Mouse (Mus musculus): ENCODE results near the gene Carm1. TPM values are rescaled to one million over a fixed set of nuclear protein-coding genes. Genes with fewer than 3 reads are reported as not detected.

The Carm1 gene
- polyA plus RNA-seq, 1 experiment from 2014 or later: 10.8 TPM

DNA sequence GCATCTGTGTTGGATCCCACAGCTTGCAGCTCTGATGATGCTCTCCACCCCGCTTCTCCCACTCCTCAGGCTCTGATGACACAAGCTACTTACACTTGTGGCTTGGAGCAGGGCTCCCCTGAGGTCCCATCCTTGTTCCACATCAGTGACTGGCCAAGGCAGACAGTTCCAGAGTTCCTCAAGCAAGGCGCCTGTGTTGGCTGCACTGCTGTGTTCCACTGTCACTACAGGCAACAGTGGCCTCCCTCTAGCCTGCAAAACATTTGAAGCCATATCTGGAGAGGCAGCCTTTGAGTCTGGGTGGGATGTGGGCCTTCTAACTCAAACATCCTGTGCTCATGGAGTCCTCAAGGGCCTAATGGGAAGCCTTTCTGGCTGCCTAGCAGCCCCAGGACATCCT lies 10.3 kb downstream of the Carm1 start:
- H3K36me3 ChIP-seq (ENCODE audit: insufficient read depth, low read length): no peaks in the 10 kb centered on the region
- DNase-seq (ENCODE audit: low spot score) (peak; percentile 37), ATAC-seq (peak; percentile 73)
- no peak for TF ChIP-seq CTCF (IDR thresholded peaks at IDR 0.05)
- no peak for TF ChIP-seq EP300 (IDR thresholded peaks at IDR 0.05)
- H3K4me3 ChIP-seq (ENCODE audit: low read depth, low read length): no peak overlapping the region
- no peaks in the 10 kb centered on the region for H3K27me3 ChIP-seq (replicated peaks; ENCODE audit: insufficient read depth, low read length)
- peaks cover 4% of the 10 kb centered on the region; the same call in 1 of the 2 replicates for H3K4me1 ChIP-seq (ENCODE audit: insufficient read depth, low read depth, low read length)
- no peak overlapping the region for H3K4me2 ChIP-seq (replicated peaks; ENCODE audit: low read depth, low read length)
- 0 out of 2 replicates have a peak overlapping the region, but pooled peaks have one; percentile 9 for H3K27ac ChIP-seq (ENCODE audit: low read length)
- H3K9ac ChIP-seq (replicated peaks; ENCODE audit: low read depth): no peak overlapping the region
- no peaks in the 10 kb centered on the region for H3K9me3 ChIP-seq (ENCODE audit: low read length)
- 86% methylated on average over 2 of the region's 2 CpGs for WGBS

DNA sequence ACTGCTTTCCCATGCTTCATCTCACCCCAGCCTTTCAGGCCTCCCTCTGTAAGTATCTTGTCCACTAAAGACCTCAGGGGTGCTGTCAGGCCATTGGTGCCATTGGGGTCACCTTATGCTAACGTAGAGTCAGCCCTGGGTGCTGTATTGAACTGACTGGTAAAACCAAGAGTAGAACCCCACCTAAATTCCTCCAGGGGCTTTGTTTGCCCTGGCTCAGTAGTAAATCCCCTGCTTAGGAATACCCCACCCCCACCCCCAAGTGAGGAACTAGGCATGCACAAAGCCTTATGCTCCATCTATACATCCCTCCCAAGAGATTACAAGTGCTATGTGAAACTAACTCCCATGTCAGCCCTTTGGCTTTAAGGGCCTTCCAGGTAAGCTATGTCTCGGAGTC lies 10.9 kb downstream of the Carm1 start:
- Histone ChIP-seq H3K27me3 (replicated peaks; ENCODE audit: insufficient read depth, low read length) (no peaks in the 10 kb centered on the region), H3K4me2 (replicated peaks; ENCODE audit: low read depth, low read length) (no peak overlapping the region), H3K27ac (ENCODE audit: low read length) (0 out of 2 replicates have a peak overlapping the region, but pooled peaks have one; percentile 9), H3K36me3 (ENCODE audit: insufficient read depth, low read length) (no peaks in the 10 kb centered on the region), H3K9ac (replicated peaks; ENCODE audit: low read depth) (no peak overlapping the region), H3K4me1 (ENCODE audit: insufficient read depth, low read depth, low read length) (peaks cover 4% of the 10 kb centered on the region; the same call in 1 of the 2 replicates), H3K9me3 (ENCODE audit: low read length) (no peaks in the 10 kb centered on the region), H3K4me3 (ENCODE audit: low read depth, low read length) (no peak overlapping the region)
- no peak for ATAC-seq
- 97% methylated on average over 2 of the region's 2 CpGs for WGBS
- TF ChIP-seq CTCF (IDR thresholded peaks at IDR 0.05) (no peak), EP300 (IDR thresholded peaks at IDR 0.05) (no peak)
- DNase-seq (ENCODE audit: low spot score): no peak

DNA sequence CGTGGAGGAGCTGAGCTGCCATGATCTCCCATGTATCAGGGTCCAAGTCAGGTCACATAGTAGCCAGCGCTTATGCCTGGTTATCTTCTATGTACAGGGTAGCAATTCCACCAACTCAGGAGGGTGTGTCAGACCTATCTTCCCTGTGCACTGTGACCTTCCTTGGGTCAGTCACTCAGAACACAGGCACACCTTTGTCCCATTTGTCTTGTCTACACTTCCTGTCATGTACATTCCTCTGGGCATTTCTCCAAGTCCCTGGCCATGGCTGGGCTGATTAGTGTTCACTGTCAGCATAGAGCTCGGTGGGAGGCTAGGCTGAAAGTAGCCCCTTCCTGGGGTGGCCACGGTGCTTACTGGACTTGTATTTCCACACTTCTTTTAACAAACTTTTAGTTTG lies 11.7 kb downstream of the Carm1 start:
- TF ChIP-seq EP300 (IDR thresholded peaks at IDR 0.05): no peak
- TF ChIP-seq CTCF (IDR thresholded peaks at IDR 0.05): no peak
- Histone ChIP-seq H3K9me3 (ENCODE audit: low read length) (no peaks in the 10 kb centered on the region), H3K4me1 (ENCODE audit: insufficient read depth, low read depth, low read length) (peaks cover 4% of the 10 kb centered on the region; the same call in 1 of the 2 replicates), H3K4me3 (ENCODE audit: low read depth, low read length) (no peak overlapping the region), H3K36me3 (ENCODE audit: insufficient read depth, low read length) (no peaks in the 10 kb centered on the region), H3K27ac (ENCODE audit: low read length) (no peak overlapping the region), H3K9ac (replicated peaks; ENCODE audit: low read depth) (no peak overlapping the region), H3K4me2 (replicated peaks; ENCODE audit: low read depth, low read length) (no peak overlapping the region), H3K27me3 (replicated peaks; ENCODE audit: insufficient read depth, low read length) (no peaks in the 10 kb centered on the region)
- DNase-seq (ENCODE audit: low spot score) (no peak), ATAC-seq (peak; percentile 30; the same call in 1 of the 2 replicates)
- WGBS: 67% methylated on average over 4 of the region's 4 CpGs

DNA sequence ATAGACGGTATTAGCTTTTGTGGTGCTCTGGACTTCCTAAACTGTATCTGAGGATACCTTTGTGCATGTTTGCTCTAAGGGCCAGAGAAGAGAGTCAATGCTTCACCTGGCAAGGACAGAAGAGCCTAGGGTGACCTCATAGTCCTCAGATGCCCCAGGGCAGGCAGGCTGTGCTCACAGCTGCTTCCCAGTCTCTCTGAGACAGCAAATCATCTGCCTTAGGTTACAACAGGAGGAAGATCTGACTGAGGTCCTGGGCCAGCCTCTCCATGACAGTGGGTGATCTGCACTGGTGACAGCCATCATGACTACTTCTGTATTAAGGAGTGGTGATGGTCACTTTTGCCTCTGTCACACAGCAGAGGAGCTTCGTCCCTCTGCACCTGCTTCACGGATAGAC lies 12.5 kb downstream of the Carm1 start:
- ATAC-seq (no peak), DNase-seq (ENCODE audit: low spot score) (no peak)
- no peak overlapping the region for H3K4me3 ChIP-seq (ENCODE audit: low read depth, low read length)
- H3K27me3 ChIP-seq (replicated peaks; ENCODE audit: insufficient read depth, low read length): no peaks in the 10 kb centered on the region
- peaks cover 4% of the 10 kb centered on the region; the same call in 1 of the 2 replicates for H3K4me1 ChIP-seq (ENCODE audit: insufficient read depth, low read depth, low read length)
- H3K9ac ChIP-seq (replicated peaks; ENCODE audit: low read depth): no peak overlapping the region
- no peaks in the 10 kb centered on the region for H3K36me3 ChIP-seq (ENCODE audit: insufficient read depth, low read length)
- no peak overlapping the region for H3K4me2 ChIP-seq (replicated peaks; ENCODE audit: low read depth, low read length)
- TF ChIP-seq EP300 (IDR thresholded peaks at IDR 0.05) (no peak), CTCF (IDR thresholded peaks at IDR 0.05) (no peak)
- H3K27ac ChIP-seq (ENCODE audit: low read length): no peak overlapping the region
- WGBS: 95% methylated on average over 3 of the region's 3 CpGs
- H3K9me3 ChIP-seq (ENCODE audit: low read length): no peaks in the 10 kb centered on the region

DNA sequence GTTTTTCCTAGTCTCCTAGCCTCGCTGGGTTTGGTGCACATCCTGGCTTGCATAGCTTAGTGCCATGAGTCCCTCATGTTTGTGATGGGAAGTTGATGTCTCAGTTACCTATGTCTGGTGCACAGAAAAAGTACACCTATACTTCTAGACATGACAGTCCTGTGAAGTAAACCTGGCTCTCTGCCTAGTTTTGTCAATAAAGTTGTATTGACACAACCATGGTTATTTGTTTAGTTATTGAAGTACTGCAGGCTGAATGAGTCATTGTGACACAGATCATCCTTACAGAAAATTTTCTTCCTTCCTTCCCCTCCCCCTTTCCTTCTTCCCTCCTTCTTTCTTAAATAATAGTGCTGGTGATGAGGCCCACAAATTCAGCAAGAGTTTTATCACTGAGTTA lies 17.7 kb downstream of the Carm1 start:
- 76% methylated on average over 1 of the region's 1 CpGs for WGBS
- no peak for ATAC-seq
- peak; percentile 33 for DNase-seq (ENCODE audit: low spot score)
- Histone ChIP-seq H3K4me3 (ENCODE audit: low read depth, low read length) (no peak overlapping the region), H3K9ac (replicated peaks; ENCODE audit: low read depth) (no peak overlapping the region), H3K4me1 (ENCODE audit: insufficient read depth, low read depth, low read length) (no peaks in the 10 kb centered on the region), H3K9me3 (ENCODE audit: low read length) (no peaks in the 10 kb centered on the region), H3K36me3 (ENCODE audit: insufficient read depth, low read length) (no peaks in the 10 kb centered on the region), H3K27ac (ENCODE audit: low read length) (no peak overlapping the region), H3K27me3 (replicated peaks; ENCODE audit: insufficient read depth, low read length) (no peaks in the 10 kb centered on the region), H3K4me2 (replicated peaks; ENCODE audit: low read depth, low read length) (no peak overlapping the region)
- TF ChIP-seq CTCF (IDR thresholded peaks at IDR 0.05) (no peak), EP300 (IDR thresholded peaks at IDR 0.05) (no peak)

DNA sequence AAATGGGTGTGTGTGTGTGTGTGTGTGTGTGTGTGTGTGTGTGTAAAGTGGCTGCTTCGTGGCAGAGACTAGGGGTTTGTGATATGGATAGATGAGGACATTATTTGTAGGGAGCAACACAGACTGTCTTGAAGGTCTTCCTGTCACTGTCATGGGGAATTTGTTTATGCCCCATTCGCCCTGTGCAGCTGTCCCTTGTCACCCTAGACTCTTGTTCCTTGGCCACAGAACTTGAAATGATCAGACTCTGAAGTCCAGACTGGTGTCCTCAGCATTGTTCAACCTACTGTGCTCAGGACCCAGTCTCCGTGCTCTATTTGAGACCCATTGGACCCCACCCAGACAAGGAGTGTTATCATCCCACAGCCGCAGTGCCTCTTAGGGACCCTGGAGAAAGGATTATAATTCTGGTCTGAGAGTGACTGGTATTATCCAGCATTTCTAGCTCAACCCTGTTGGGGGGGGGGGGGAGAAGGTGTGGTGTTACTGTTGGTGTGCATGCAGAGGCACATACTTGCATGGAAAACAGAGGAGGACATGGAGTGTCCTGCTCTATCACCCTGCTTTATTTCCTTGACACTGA lies 18.4 kb downstream of the Carm1 start:
- TF ChIP-seq EP300 (IDR thresholded peaks at IDR 0.05) (no peak), CTCF (IDR thresholded peaks at IDR 0.05) (no peak)
- Histone ChIP-seq H3K4me3 (ENCODE audit: low read depth, low read length) (no peak overlapping the region), H3K9ac (replicated peaks; ENCODE audit: low read depth) (no peak overlapping the region), H3K4me2 (replicated peaks; ENCODE audit: low read depth, low read length) (no peak overlapping the region), H3K4me1 (ENCODE audit: insufficient read depth, low read depth, low read length) (no peaks in the 10 kb centered on the region), H3K36me3 (ENCODE audit: insufficient read depth, low read length) (0 out of 2 replicates have a peak, but pooled peaks cover 5% of the 10 kb centered on the region), H3K9me3 (ENCODE audit: low read length) (no peaks in the 10 kb centered on the region), H3K27ac (ENCODE audit: low read length) (no peak overlapping the region), H3K27me3 (replicated peaks; ENCODE audit: insufficient read depth, low read length) (no peaks in the 10 kb centered on the region)
- WGBS: 56% methylated on average over 4 of the region's 4 CpGs
- no peak for DNase-seq (ENCODE audit: low spot score)
- no peak for ATAC-seq
